In the genomic region with DNA sequence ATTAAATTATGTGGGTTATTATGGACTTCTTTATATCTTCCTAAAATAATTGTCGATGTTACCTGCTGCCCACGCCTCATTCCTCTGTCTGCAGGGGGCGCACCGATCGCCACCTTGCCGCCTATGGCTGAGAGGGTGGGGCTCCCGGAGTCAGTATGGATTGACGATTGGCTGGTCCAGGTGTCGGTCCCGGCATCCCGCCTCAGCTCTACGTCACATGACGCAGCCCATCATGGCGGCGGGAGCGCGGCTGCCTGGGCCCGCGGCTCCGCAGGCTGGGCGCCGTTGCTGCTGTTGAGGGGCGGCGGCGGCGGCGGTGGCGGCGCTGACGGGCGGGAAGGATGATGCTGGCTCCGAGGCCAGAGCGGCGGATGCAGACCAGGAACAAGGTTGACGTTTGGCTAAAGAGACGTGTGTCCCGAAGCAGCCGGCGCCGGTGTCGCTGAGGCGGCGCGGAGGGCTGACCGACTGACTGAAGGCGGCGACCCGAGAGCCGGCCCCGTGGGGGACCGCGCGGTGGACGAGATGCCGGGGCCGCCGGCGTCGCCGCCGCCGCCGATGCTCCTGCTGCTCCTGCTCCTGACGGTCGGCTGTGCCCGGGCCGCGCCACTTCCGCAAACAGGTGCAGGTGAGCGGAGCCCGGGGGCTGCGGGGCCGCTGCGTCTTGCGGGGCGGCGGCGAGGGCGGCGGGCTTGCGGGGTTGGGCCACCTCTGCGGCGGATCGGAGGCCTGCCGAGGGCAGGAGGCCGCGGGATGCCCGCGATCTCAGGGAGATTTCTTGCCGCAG, we compare ENCODE assay signal across 8 mouse cellular contexts. TPM values are rescaled to one million over a fixed set of nuclear protein-coding genes. Genes with fewer than 3 reads are reported as not detected.
DNase-seq lines count a peak whose midpoint lies in the region; ATAC-seq and TF ChIP-seq lines count a peak whose summit lies in the region.

A gene (plus strand): TSS at position 288 of the 787 bp plus-strand sequence.

- no peaks in the 10 kb centered on the region for H3K36me3 ChIP-seq in hindbrain, postnatal 0 days (ENCODE audit: insufficient read depth, low read length)

- TF ChIP-seq CTCF in gastrocnemius, adult 2 months (IDR thresholded peaks at IDR 0.05): peak; percentile 95
- TF ChIP-seq CTCF in hindbrain, postnatal 0 days (IDR thresholded peaks at IDR 0.05; ENCODE audit: low read depth): peak; percentile 83
- peak; percentile 93 for TF ChIP-seq CTCF in left cerebral cortex, adult 2 months (IDR thresholded peaks at IDR 0.05)

- 0 out of 2 replicates have a peak, but pooled peaks cover 5% of the 10 kb centered on the region for H3K4me1 ChIP-seq in hindbrain, postnatal 0 days (ENCODE audit: insufficient read depth, low read length)

- DNase-seq in WW6 (ENCODE audit: low read depth, low spot score): peak; percentile 71
- DNase-seq in cerebellum, postnatal 4 days (ENCODE audit: low spot score in 2 of 2): peak; percentile 95 to 97
- peak; percentile 98 for DNase-seq in gastrocnemius, adult 2 months
- peak; percentile 97 for DNase-seq in hindbrain, postnatal 0 days (ENCODE audit: low spot score)
- peak; percentile 98 for DNase-seq in left cerebral cortex, adult 2 months (ENCODE audit: extremely low spot score in 1 of 2, low spot score in 2 of 2)
- DNase-seq in right cerebral cortex, adult 2 months (ENCODE audit: low spot score in 2 of 2): peak; percentile 98 to 99
- peak; percentile 98 for DNase-seq in urinary bladder, postnatal 14 days (ENCODE audit: low spot score)

- peak within 1 kb of the TSS; percentile 95 for H3K9ac ChIP-seq in hindbrain, postnatal 0 days (replicated peaks; ENCODE audit: low read length)

- no peaks in the 10 kb centered on the region for H3K9me3 ChIP-seq in hindbrain, postnatal 0 days (ENCODE audit: low read length)

- ATAC-seq in hindbrain, postnatal 0 days: peak; percentile 100
- peak; percentile 98 for ATAC-seq in megakaryocyte, adult 5-6 weeks (ENCODE audit: poor library complexity, severe bottlenecking)

- intact Hi-C loops in gastrocnemius, adult 2 months (cut with DNase I): no loop called here
- intact Hi-C loops in left cerebral cortex, adult 2 months (cut with DNase I): loop anchor here (2.0 kb wide), 2 partner anchors 54 kb away; no protein-coding TSS in a partner anchor

- no peaks in the 10 kb centered on the region for H3K27me3 ChIP-seq in hindbrain, postnatal 0 days (ENCODE audit: insufficient read depth, low read length)

- peak within 1 kb of the TSS; percentile 73 for H3K4me2 ChIP-seq in hindbrain, postnatal 0 days (ENCODE audit: low read depth, low read length)

- peak within 1 kb of the TSS; percentile 92 for H3K27ac ChIP-seq in gastrocnemius, adult 2 months
- peak within 1 kb of the TSS; percentile 91 for H3K27ac ChIP-seq in hindbrain, postnatal 0 days
- H3K27ac ChIP-seq in left cerebral cortex, adult 2 months: peak within 1 kb of the TSS; percentile 96

- peak within 1 kb of the TSS; percentile 98 for H3K4me3 ChIP-seq in gastrocnemius, adult 2 months
- H3K4me3 ChIP-seq in hindbrain, postnatal 0 days (ENCODE audit: low read length): peak within 1 kb of the TSS; percentile 99
- peak within 1 kb of the TSS; percentile 89 for H3K4me3 ChIP-seq in left cerebral cortex, adult 2 months

- WGBS in hindbrain, postnatal 0 days: under 1% methylated on average over 55 of the region's 90 CpGs

RNA-seq across cellular contexts. Expression of the gene that starts here (rescaled TPM):
- 10 to 100 TPM; 24.7 to 25.0 TPM for total RNA-seq in gastrocnemius, adult 2 months (2021)
- total RNA-seq in hindbrain, postnatal 0 days (2014; rRNA removed): 58.8 and 73.7 TPM in 2 replicates
- polyA plus RNA-seq in hindbrain, postnatal 0 days (2015; fragmentation: Nextera tagmentation; extraction: Ambion mirVana): 6.5 and 7.1 TPM in 2 replicates
- total RNA-seq in left cerebral cortex, adult 2 months (2021): 100 to 1,000 TPM; 171 to 173 TPM
- 13.4 and 15.3 TPM in 2 replicates for total RNA-seq in megakaryocyte, adult 5-6 weeks (2015)
- total RNA-seq in megakaryocyte, adult 5-6 weeks (2017): 11.8 and 16.6 TPM in 2 replicates

Comparison
In these comparisons a context has a peak if more than half of its experiments do, and no peak if none do; other contexts are left out.
1. Peak in every context shown above with its lines: DNase-seq, ATAC-seq, H3K4me3 ChIP-seq and H3K27ac ChIP-seq.